Mouse (Mus musculus) heart, adult 8-10 months (tissue): ENCODE results near the gene Mpp3. TPM values are rescaled to one million over a fixed set of nuclear protein-coding genes. Genes with fewer than 3 reads are reported as not detected.

Experiments used
- DNase-seq: peaks from one replicate; pipeline ENCODE4 v3.0.0; 2022; ENCODE audit warnings: low spot score
- total RNA-seq, 4 experiments: library from RNA; stranded (reverse); gene quantifications; 2 replicates each; pipeline ENCODE4 v1.2.4; 2022

The Mpp3 gene
- total RNA-seq: 1 to 10 TPM in 3 of 4 experiments, under 1 TPM in 1; 0.92 to 2.6 (median 1.5) TPM

- DNase-seq: no peak
Observed at GRCm38 (mm10) chr11:102028087-102028816, at the start of gene Mpp3. Mpp3 (minus strand) TSS chr11:102028461.

GRCm38 (mm10) chr11:102073722-102074121 is 45.5 kb upstream of the Mpp3 start:
- no peak for DNase-seq

- no peak for DNase-seq
Observed at GRCm38 (mm10) chr11:102072729-102073128, 44.5 kb upstream of the Mpp3 start.

GRCm38 (mm10) chr11:102070426-102070825 is 42.2 kb upstream of the Mpp3 start:
- no peak for DNase-seq

GRCm38 (mm10) chr11:102069633-102070032 is 41.4 kb upstream of the Mpp3 start:
- DNase-seq: no peak

- DNase-seq: no peak
Observed at GRCm38 (mm10) chr11:102068969-102069368, 40.7 kb upstream of the Mpp3 start.

GRCm38 (mm10) chr11:102063076-102063475 is 34.8 kb upstream of the Mpp3 start:
- DNase-seq: no peak

GRCm38 (mm10) chr11:102061941-102062473 is 33.7 kb upstream of the Mpp3 start:
- DNase-seq: no peak

- DNase-seq: peak; percentile 83
Observed at GRCm38 (mm10) chr11:102061236-102061940, 33.1 kb upstream of the Mpp3 start.

GRCm38 (mm10) chr11:102053847-102054246 is 25.6 kb upstream of the Mpp3 start:
- DNase-seq: no peak

- peak; percentile 79 for DNase-seq
Observed at GRCm38 (mm10) chr11:102053183-102053582, 24.9 kb upstream of the Mpp3 start.

- no peak for DNase-seq
Observed at GRCm38 (mm10) chr11:102052697-102053096, 24.4 kb upstream of the Mpp3 start.

- peak; percentile 75 for DNase-seq
Observed at GRCm38 (mm10) chr11:102051954-102052353, 23.7 kb upstream of the Mpp3 start.

GRCm38 (mm10) chr11:102051541-102051940 is 23.3 kb upstream of the Mpp3 start:
- peak; percentile 88 for DNase-seq

- peak; percentile 68 for DNase-seq
Observed at GRCm38 (mm10) chr11:102049875-102050482, 21.7 kb upstream of the Mpp3 start.

- DNase-seq: no peak
Observed at GRCm38 (mm10) chr11:102046607-102047006, 18.3 kb upstream of the Mpp3 start.

- DNase-seq: no peak
Observed at GRCm38 (mm10) chr11:102044691-102045212, 16.5 kb upstream of the Mpp3 start.

- no peak for DNase-seq
Observed at GRCm38 (mm10) chr11:102043381-102043780, 15.1 kb upstream of the Mpp3 start.

- DNase-seq: no peak
Observed at GRCm38 (mm10) chr11:102042971-102043370, 14.7 kb upstream of the Mpp3 start.

GRCm38 (mm10) chr11:102041350-102041949 is 13.2 kb upstream of the Mpp3 start, which contains the start of gene Cd300lg:
Cd300lg (plus strand) TSS chr11:102041509.
- no peak for DNase-seq

GRCm38 (mm10) chr11:102040646-102041045 is 12.4 kb upstream of the Mpp3 start:
- no peak for DNase-seq

GRCm38 (mm10) chr11:102040138-102040524 is 11.9 kb upstream of the Mpp3 start:
- peak; percentile 92 for DNase-seq
